Mouse (Mus musculus) heart, adult 9 months (tissue): ENCODE data around the gene Dact2.

ENCODE experiments used
- DNase-seq, 2 experiments: peaks; one replicate each; pipeline ENCODE4 v3.0.0; 2022; ENCODE audit warnings: low spot score in 2 of 2

The Dact2 gene

DNA sequence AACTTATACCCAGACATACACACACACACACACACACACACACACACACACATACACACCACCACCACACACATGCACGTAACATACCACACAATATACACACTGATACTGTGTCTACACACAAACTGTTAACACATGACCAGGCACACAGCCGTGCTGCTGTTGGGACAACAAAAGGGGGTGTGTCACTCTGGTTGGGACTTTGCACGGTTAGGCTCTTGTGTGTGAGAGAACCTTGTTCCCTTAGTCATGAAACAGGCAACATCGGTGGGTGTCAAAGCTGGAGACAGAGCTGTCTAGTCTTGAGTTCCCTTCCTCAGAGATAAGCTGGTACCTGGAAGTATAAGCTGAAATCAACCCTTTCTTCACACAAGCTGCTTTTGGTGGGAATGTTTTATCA is 29.1 kb downstream of the Dact2 start:
- no peak for DNase-seq

DNA sequence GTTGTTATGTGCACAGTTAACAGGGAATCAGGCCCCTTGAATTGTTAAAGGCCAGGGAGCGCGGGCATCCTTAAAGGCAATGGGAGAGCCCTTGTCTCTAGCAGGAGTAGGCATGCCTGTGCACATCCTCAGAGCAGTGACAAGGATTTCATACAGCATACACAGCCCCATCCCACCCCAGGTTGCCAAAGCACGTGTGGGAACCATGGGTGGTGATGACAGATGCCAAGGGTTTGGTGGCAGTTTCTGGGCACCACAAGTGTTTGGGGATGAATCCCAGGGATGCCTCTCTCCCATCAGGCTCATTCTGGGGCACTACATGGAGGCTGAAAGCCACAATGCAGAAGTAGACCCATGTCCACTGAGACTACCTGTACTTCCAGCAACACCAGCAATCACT is 29.7 kb downstream of the Dact2 start:
- DNase-seq: no peak

DNA sequence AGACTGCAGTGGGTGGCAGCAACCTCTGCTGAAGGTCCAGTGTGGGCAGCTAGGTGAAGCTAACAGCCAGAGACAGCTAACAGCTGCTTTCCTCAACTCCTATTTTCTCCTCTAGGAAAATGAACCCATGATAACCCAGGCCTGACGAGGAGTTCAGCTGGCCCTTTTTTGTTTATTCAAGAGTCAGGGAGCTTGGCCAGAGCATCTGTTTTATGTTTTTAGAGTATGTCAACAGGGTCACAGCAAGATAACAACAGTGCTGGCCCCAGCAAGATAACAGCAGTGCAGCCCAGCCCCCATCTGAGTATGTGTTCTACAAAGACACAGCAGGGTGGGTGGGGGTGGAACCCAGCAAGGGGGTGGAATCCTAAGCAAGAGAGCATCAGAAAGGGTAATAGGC is 30.6 kb downstream of the Dact2 start:
- peak; percentile 21 to 33 for DNase-seq

DNA sequence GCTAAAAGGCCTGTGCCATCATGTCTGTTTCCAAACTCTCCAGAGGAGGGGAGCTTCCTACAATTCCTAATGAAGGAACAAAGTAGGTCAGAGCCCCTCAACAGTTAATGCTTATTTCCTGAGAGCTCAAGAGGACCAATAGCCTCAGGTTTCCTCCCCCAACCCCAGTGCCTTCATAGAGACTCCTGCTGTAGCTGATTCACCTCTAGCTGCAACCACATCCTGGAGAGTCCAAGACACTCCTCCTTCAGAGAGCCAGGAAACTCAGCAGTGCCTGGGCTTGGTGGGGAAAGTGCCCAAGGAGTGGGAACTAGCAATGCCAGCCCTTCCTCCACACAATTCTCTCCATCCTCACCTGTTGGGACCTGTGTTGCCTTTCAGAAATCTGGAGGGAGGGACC is 31.4 kb downstream of the Dact2 start:
- no peak for DNase-seq

DNA sequence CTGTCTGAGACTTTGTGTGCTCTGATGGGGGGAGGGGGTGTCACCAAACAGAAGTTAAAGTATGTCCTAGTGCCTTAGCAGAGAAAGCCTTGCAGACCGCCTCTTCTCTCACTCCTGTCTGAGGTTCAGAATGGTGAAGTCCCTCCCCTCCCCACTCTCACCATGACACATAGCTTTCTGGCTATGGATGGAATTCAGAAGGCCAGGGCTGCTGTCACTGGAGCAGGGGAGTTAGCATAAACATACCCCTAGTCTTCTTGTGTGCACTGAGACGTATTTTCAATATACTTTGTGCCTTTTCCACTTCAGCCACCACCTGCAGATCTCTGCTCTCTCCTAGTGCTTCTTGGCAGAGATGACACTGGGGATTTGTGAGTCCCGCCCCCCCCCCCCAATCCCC is 31.9 kb downstream of the Dact2 start:
- DNase-seq: no peak

- DNase-seq: no peak
Observed at GRCm38 (mm10) chr17:14170961-14171479, 33.1 kb downstream of the Dact2 start.

DNA sequence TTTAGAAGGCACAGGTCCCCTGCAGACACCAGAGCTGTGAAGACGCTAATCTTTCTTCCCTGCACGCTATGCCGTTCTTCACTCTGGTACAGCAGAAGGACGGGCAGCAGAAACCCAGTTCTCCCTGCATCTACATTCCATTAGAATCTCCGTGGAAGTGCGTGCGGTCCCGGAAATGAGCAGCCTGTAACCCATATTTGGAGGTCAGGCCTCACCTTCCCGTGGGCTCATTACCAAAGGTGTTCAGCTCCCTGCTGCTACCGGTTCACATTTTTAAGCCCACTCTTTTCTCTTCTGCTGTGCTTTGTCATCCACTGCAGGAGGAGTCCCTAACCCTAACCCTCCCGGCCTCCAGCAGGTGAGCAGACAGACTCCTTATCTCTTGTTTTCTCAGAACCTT is 34.7 kb downstream of the Dact2 start:
- no peak for DNase-seq

- DNase-seq: no peak
Observed at GRCm38 (mm10) chr17:14167594-14167993, 36.5 kb downstream of the Dact2 start.

DNA sequence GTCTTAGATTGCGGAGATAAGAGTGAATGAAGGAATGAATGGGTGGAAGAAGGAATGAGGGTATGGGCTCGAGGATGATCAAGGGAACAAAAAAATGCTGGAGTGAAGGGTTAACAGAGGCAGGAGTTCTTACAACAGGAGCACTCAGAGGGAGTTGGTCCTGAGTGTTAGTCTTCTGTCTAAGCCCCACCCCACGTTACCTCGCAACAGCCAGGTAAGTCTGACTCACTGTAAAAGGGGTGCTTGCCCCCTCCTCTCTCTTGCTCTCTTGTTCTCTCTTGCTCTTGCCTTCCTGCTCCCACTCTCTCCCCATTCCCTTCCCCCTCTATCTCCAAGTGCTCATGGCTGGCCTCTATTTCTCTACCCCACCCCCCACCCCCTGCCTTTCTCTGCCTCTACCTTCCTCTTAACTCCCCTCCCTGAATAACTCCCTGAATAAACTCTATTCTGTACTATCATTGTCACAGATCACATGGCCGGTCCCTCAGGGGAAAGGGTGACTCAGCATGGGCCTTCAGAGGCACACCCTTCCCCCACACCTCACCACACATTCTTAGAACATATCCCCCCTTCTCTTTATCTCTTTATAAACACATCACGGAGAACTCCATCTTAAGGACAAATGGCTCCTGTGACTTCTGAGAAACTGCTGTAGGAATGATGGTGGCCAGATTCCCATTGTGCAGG is 37.2 kb downstream of the Dact2 start:
- no peak for DNase-seq

DNA sequence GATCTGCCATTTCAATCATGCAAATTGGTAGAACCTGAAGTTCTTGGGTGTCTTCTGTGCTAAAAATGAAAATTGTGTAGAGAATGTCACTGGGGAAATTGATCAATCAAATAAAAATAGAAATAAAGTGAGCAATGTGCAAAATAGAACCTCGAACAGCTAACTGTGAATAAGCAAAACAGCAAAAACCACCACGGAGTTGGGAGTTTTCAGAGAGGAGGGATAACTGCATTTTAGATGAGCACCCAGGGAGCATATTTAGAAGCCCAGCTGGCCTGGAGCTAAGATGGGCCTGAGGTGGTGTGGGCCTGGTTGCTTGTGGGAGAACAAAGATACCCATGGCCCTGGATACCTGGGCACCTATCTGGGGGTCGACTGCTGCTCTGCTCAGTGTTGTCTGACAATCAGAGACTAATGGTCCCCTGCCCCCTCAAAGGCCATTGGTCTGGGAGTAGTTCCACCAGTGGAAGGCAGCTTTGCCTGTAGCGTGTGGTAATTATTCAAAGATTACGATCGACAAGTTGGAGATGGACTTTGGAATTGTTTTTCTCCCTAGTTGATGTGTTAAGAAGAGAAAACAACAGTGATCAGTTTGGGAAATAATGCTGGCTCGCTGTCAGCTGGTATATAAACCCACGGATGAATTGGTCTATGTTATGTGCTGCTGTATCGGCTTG is 38.0 kb downstream of the Dact2 start:
- no peak for DNase-seq

DNA sequence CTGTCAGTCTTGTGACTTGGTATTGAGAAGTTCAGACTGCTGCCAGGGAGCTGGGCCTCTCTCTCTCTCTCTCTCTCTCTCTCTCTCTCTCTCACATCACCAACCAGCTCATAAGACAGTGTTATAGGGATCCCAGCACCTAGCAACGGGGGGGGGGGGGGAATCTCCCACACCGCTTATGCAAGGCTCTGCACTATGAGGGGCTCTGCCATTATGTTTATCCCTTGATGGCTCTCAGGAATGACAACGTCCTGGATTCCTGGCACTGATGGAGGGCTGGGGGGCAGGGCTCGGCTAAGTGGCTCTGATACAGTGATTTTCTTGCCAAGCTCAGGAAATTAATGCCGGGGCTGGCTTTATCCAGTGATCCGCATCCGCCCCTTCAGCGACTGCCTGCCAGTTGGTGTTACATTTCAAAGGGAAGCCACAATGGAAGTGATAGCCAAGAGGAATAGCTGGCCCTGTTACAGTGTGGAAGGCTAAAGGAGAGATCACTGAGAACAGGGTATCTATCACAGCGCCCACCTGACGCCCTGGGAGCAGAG is 38.7 kb downstream of the Dact2 start:
- DNase-seq: no peak

DNA sequence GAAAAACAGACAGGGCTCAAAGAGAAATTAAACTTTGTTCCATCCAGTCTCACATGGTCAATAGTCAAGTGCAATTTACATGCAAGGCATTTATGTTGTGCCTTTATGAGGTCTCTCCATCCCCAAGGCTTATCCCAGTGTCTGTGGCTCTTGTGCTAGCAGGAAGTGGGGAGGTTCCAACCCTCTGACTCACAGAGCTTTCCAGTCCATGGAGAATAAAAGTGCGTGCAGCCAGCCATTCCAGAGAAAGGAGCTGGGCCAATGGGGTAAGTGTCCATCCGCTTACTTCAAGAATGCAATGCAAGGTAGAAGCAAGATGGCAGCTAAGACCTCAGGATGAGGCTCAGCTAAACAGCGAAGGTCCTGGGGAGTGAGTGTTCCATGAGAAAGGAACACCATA is 43.3 kb downstream of the Dact2 start:
- DNase-seq: no peak

GRCm38 (mm10) chr17:14157779-14158195 is 46.3 kb downstream of the Dact2 start:
- no peak for DNase-seq
